Mouse (Mus musculus): Measurements from ENCODE around the gene Gm49387. TPM values are rescaled to one million over a fixed set of nuclear protein-coding genes. Genes with fewer than 3 reads are reported as not detected.
"Not testable (repeated sequence)": the region's sequence is repeated elsewhere in the genome, so short reads cannot be mapped to it uniquely, and the experiment has no call there.

Gene Gm49387
- polyA plus RNA-seq, 1 experiment from 2014 or later, result 0.37 TPM

DNA sequence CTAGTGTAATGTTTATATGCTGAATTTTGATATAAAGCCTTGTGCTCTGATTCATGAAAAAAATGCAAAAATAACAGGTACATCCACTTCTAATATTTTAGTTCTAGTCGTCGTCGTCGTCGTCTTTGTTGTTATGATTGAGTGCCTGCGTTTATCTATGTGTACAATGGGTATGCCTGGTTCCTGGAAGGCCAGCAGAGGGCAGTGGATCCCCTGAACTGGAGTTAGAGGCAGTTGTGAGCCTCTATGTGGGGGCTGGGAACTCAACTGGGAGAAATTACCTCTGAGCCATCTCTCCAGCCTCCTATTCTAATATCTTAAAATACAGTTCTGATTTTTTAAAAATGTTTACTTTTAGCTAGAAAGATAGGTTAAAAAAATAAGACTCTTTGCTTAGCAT, 35.2 kb downstream of the Gm49387 start:
- no peak overlapping the region for H3K27ac ChIP-seq (replicated peaks)
- no peaks in the 10 kb centered on the region for H3K36me3 ChIP-seq
- no peaks in the 10 kb centered on the region for H3K4me1 ChIP-seq
- no peaks in the 10 kb centered on the region for H3K27me3 ChIP-seq
- no peaks in the 10 kb centered on the region for H3K9me3 ChIP-seq
- H3K4me2 ChIP-seq (replicated peaks), result no peak overlapping the region
- no peak overlapping the region for H3K9ac ChIP-seq (replicated peaks)
- no peak for ATAC-seq (replicated peaks)
- WGBS, result 56% methylated on average over 6 of the region's 6 CpGs
- H3K4me3 ChIP-seq, result no peak overlapping the region

DNA sequence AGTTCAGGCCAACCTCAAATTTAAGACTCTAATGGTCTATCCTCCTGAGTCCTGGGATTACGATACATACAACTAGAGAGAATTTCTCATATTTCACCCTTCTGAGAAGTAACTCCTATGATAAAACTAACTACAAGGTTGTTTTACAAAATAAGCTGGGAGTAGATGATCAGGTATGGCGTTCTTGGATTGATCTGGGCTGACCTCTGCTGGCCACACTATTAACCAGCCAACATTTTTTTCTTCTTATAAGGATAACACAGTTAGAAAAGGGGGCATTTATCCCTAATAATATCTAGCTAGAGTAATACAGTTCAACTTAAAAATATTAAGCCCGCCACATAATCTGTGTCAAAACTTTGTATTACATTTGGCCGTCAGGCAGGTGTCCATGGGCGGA, 35.8 kb downstream of the Gm49387 start:
- Histone ChIP-seq H3K4me1 (no peaks in the 10 kb centered on the region), H3K9ac (replicated peaks) (no peak overlapping the region), H3K27ac (replicated peaks) (no peak overlapping the region), H3K4me2 (replicated peaks) (no peak overlapping the region), H3K27me3 (no peaks in the 10 kb centered on the region), H3K36me3 (no peaks in the 10 kb centered on the region), H3K9me3 (no peaks in the 10 kb centered on the region), H3K4me3 (no peak overlapping the region)
- WGBS, result 85% methylated on average over 5 of the region's 5 CpGs
- no peak for ATAC-seq (replicated peaks)

DNA sequence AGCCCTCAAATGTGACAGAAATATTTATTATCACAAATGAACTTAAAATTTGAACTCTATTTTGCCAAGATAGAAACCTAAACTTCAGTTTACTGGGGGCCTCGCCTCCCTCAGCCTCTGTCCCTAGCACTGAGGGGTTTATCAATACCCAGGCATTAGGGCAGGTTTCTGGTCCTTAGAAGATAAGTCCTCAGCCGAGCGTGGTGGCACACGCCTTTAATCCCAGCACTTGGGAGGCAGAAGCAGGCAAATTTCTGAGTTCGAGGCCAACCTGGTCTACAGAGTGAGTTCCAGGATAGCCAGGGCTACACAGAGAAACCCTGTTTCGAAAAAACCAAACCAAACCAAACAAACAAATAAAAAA, 38.1 kb downstream of the Gm49387 start:
- ATAC-seq (replicated peaks); H3K27ac ChIP-seq (replicated peaks); H3K4me1 ChIP-seq; H3K9me3 ChIP-seq; H3K9ac ChIP-seq (replicated peaks); H3K36me3 ChIP-seq; H3K27me3 ChIP-seq; H3K4me2 ChIP-seq (replicated peaks); H3K4me3 ChIP-seq: not testable (repeated sequence)
- 86% methylated on average over 6 of the region's 6 CpGs for WGBS

DNA sequence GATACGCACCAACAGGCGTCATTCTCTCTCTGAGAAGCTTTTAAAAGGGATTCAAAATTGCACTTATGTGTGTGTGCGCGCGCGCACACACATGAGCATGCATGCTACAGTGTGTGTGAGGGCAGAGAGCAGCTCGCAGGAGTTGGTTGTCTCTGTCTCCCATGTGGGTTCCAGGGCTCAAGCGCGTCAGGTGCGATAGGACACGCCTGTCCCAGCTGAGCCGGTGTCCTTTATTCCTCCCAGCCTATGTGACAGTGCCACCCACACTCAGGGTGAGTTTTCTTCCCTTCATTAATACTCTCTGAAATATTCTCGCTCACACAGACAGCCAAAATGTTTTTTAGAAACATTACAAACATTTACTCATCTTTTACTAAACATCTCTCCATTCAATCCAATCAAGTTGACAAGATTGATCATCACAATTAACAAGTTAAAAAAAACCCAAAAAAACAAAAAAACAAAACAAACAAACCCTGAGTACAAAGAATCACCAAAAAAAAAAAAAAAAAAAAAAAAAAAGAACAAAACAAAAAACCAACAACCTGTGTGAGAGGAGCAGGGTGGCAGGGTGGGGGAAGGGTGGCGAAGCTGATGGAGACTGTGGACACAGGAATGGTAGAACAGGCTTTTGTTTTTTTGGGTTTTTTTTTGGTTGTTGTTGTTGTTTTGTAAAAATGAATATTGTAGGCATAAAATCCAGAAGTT, 38.6 kb downstream of the Gm49387 start:
- no peak overlapping the region for H3K27ac ChIP-seq (replicated peaks)
- H3K27me3 ChIP-seq, result no peaks in the 10 kb centered on the region
- no peak for ATAC-seq (replicated peaks)
- no peak overlapping the region for H3K4me2 ChIP-seq (replicated peaks)
- H3K4me1 ChIP-seq, result no peaks in the 10 kb centered on the region
- no peak overlapping the region for H3K9ac ChIP-seq (replicated peaks)
- H3K4me3 ChIP-seq, result no peak overlapping the region
- H3K36me3 ChIP-seq, result no peaks in the 10 kb centered on the region
- 92% methylated on average over 14 of the region's 14 CpGs for WGBS
- H3K9me3 ChIP-seq, result no peaks in the 10 kb centered on the region

DNA sequence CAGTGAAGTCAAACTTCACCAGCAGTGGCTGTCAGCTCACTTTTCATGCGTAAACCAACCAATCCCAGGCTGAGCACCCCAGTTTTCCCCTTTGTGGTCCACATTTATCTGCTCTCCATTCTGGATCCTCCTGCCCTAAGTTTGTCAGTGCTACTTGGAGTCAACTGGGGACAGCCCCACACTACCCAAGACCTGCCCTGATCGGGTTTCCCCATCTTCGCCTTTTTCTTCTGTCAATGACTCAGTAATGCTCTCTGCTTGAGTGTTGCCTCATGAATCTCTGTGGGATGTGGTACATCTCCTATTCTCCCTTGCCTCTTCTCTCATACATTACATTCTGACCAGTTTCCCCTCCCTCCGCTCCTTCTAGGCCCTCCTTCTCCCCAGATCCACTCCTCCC, 43.2 kb downstream of the Gm49387 start:
- Histone ChIP-seq H3K9ac (replicated peaks) (no peak overlapping the region), H3K27me3 (no peaks in the 10 kb centered on the region), H3K27ac (replicated peaks) (no peak overlapping the region), H3K9me3 (no peaks in the 10 kb centered on the region), H3K4me1 (no peaks in the 10 kb centered on the region), H3K36me3 (no peaks in the 10 kb centered on the region), H3K4me3 (no peak overlapping the region), H3K4me2 (replicated peaks) (no peak overlapping the region)
- 98% methylated on average over 4 of the region's 4 CpGs for WGBS
- no peak for ATAC-seq (replicated peaks)

DNA sequence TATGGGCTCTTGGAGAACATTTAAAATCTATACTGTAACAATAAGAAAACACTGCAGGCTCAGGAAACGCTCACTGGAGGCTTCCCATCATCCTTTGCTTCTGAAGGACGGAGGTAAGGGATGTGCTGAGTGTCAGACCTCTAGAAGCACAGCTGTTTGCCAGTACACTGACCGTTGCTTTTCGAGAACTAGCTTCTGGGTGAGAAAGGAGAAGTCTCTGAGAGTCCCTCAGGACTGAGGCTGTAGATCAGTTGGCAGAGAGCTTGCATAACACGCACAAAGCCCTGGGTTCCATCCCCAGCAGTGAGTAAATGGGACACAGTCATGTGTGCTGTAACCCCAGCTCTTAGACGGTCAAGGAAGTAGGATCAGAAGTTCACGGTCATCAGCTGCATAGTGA, 44.3 kb downstream of the Gm49387 start:
- Histone ChIP-seq H3K27ac (replicated peaks) (no peak overlapping the region), H3K27me3 (no peaks in the 10 kb centered on the region), H3K4me3 (no peak overlapping the region), H3K9me3 (no peaks in the 10 kb centered on the region), H3K4me2 (replicated peaks) (no peak overlapping the region), H3K9ac (replicated peaks) (no peak overlapping the region), H3K36me3 (no peaks in the 10 kb centered on the region), H3K4me1 (no peaks in the 10 kb centered on the region)
- 85% methylated on average over 7 of the region's 7 CpGs for WGBS
- no peak for ATAC-seq (replicated peaks)

DNA sequence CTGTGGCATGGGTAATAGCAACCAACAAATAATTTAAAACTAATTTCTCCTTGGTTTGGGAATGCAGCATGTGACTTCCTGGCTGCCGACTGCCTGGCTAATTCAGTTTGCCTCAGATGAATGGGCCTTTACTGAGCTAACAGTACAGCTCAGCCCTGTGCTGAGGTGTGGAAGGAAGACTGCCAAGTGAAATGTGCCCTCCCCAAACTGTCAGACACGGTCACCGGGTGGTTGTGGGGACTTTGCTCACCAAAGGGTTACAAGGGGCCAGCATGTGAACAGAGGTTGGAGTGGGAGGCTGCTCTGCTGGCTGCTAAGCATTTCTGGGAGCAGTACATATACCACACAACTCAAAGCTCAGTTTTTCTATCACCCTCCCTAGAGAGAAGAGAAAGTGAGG, 46.0 kb downstream of the Gm49387 start:
- Histone ChIP-seq H3K4me3 (no peak overlapping the region), H3K27me3 (no peaks in the 10 kb centered on the region), H3K9ac (replicated peaks) (no peak overlapping the region), H3K27ac (replicated peaks) (no peak overlapping the region), H3K9me3 (no peaks in the 10 kb centered on the region), H3K4me1 (no peaks in the 10 kb centered on the region), H3K4me2 (replicated peaks) (no peak overlapping the region), H3K36me3 (no peaks in the 10 kb centered on the region)
- ATAC-seq (replicated peaks), result no peak
- WGBS, result 75% methylated on average over 3 of the region's 3 CpGs

DNA sequence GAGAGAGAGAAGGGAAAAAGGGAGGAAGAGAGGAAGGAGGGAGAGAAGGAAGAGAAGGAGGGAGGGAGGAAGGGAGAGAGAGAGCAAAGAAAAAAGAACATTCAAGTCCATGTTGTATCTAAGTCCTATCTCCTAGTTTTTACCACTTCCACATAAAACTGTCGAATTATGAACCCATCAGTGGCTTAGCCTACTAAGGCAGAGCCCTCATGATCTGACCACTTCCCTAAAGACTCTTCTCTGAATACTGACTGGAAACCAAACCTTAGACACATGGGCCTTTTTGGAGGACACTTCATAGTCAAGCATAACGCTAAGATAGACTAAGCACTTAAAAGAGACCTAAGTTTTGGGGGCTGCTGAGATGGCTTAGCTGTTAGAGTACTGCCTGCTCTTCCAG, 47.6 kb downstream of the Gm49387 start:
- Histone ChIP-seq H3K27me3 (no peaks in the 10 kb centered on the region), H3K4me3 (no peak overlapping the region), H3K4me1 (no peaks in the 10 kb centered on the region), H3K27ac (replicated peaks) (no peak overlapping the region), H3K4me2 (replicated peaks) (no peak overlapping the region), H3K36me3 (no peaks in the 10 kb centered on the region), H3K9me3 (no peaks in the 10 kb centered on the region), H3K9ac (replicated peaks) (no peak overlapping the region)
- ATAC-seq (replicated peaks), result no peak
- 84% methylated on average over 2 of the region's 2 CpGs for WGBS

DNA sequence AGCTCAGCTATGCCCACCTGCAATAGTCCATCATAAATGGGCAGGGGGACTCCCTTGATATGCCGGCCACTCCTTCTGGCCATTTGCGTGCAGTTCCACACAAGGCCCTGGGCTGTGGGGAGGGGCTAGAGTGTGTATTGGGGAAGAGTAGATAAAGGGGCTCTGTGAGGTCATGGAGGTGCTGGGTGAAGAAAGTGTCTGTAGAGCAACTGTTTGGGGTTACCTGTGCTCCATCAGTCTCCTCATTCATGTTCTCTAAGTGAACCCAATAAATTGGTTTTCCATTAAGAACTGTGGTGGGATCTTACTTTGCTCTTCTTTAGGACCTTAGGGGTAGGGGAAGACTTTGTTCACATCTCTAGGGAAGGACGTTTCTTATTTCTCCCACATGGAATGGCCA, 49.4 kb downstream of the Gm49387 start, which contains the start of gene Colq:
Colq (minus strand) TSS at position 101 of the 400 bp plus-strand sequence.
- H3K4me2 ChIP-seq (replicated peaks), result no peak within 1 kb of the TSS
- 81% methylated on average over 3 of the region's 3 CpGs for WGBS
- H3K4me1 ChIP-seq, result no peaks in the 10 kb centered on the region
- no peaks in the 10 kb centered on the region for H3K27me3 ChIP-seq
- H3K27ac ChIP-seq (replicated peaks), result no peak within 1 kb of the TSS
- no peak for ATAC-seq (replicated peaks)
- H3K9me3 ChIP-seq, result no peaks in the 10 kb centered on the region
- H3K4me3 ChIP-seq, result no peak within 1 kb of the TSS
- no peaks in the 10 kb centered on the region for H3K36me3 ChIP-seq
- no peak within 1 kb of the TSS for H3K9ac ChIP-seq (replicated peaks)

DNA sequence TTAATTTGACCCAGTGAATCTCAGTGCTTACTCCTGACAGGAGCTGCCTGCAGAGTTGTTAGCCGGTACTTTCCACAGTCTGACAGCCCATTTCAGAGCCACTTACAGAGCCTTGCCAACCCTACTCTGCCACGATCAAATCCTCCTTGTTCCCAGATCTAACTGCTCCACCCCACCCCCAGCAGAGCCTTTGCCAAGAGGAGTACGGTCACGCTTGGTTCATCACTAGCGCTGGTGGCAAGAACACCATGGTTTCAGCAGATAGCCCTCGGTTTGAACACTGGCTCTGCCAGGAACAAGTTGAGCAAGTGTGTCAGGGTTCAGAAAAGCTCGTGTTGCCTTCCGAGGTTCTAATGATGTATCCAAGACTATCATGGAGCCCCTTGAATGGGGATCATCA, 54.2 kb downstream of the Gm49387 start:
- ATAC-seq (replicated peaks), result no peak
- H3K9me3 ChIP-seq, result no peaks in the 10 kb centered on the region

DNA sequence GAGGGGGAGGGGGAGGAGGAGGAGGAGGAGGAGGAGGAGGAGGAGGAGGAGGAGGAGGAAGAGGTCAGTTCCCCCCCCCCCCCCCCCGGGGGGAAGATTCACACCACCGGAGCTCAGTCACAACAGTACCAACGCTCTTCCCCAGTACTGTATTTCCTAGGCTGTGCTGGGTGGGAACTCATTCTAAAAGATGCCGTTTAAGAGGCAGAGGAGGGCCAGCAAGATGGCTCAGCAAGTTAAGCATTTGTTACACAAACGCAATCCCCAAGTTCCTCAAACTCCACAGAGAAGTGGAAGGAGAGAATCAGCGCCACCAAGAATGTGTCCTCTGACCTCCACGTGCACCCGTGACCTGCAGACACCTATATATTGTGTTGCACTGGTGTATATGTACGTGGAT, 57.6 kb downstream of the Gm49387 start:
- no peak overlapping the region for H3K4me2 ChIP-seq (replicated peaks)
- no peak overlapping the region for H3K9ac ChIP-seq (replicated peaks)
- no peak for ATAC-seq (replicated peaks)
- H3K36me3 ChIP-seq, result no peaks in the 10 kb centered on the region
- WGBS, result 90% methylated on average over 8 of the region's 9 CpGs
- no peaks in the 10 kb centered on the region for H3K27me3 ChIP-seq
- no peaks in the 10 kb centered on the region for H3K4me1 ChIP-seq
- H3K9me3 ChIP-seq, result no peaks in the 10 kb centered on the region
- no peak overlapping the region for H3K4me3 ChIP-seq
- no peak overlapping the region for H3K27ac ChIP-seq (replicated peaks)

More for the DNA sequence above, 54.2 kb downstream of the Gm49387 start:
- no peak overlapping the region for H3K4me2 ChIP-seq (replicated peaks)
- 88% methylated on average over 8 of the region's 8 CpGs for WGBS
- H3K27me3 ChIP-seq, result no peaks in the 10 kb centered on the region
- no peaks in the 10 kb centered on the region for H3K4me1 ChIP-seq
- H3K27ac ChIP-seq (replicated peaks), result no peak overlapping the region
- no peak overlapping the region for H3K4me3 ChIP-seq
- H3K36me3 ChIP-seq, result no peaks in the 10 kb centered on the region
- H3K9ac ChIP-seq (replicated peaks), result no peak overlapping the region

DNA sequence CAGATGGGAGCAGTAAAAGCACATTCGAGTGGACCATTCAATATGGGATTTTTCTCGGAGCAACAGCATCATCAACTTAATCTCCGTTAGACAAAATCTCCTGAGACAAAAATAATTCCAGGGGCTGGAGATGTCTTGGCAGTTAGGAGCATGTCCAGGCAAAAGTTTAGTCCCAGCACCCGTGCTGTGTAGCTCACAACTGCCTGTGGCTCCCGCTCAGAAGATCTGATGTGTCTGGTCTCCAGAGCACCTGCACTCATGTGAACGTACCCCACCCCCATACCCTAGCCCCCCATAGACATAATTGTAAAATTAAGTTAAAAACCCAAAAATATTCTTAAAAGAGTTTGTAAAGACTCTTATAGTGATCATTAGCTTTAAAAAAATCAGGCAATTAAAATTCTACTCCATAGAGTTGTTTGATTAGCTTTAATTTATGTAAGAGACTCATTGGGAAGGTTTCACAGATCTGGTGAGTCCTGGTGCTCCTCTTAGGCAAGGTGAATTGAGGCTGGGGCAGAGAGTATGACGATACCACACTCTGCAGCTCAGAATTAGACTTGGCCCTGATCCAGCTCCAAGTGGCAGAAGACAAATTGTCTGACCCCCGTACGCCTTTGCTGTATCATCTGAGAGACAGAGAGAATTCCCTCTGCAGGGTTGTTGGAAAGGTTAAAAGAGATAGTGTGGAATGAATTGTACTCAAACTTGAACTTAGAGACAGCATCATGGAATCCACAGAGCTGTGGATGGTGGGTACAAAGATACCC, 62.5 kb downstream of the Gm49387 start:
- Histone ChIP-seq H3K27me3 (no peaks in the 10 kb centered on the region), H3K9me3 (no peaks in the 10 kb centered on the region), H3K27ac (replicated peaks) (no peak overlapping the region), H3K4me1 (no peaks in the 10 kb centered on the region), H3K4me2 (replicated peaks) (no peak overlapping the region), H3K4me3 (no peak overlapping the region), H3K36me3 (no peaks in the 10 kb centered on the region), H3K9ac (replicated peaks) (no peak overlapping the region)
- 65% methylated on average over 9 of the region's 9 CpGs for WGBS
- ATAC-seq (replicated peaks), result no peak
